Mouse (Mus musculus) CH12.LX (cell line): ENCODE data around the gene B4galnt3.
A peak's percentile ranks its signal among the peaks of the same experiment; 100 is the strongest.

Experiments
- CTCF ChIP-seq, 2 experiments: IDR thresholded peaks in 1 of 2; conservative IDR thresholded peaks in 1 of 2; 2 replicates each; pipeline ENCODE4 v1.5.1; 2011 to 2012; ENCODE audit warnings: low read depth in 2 of 2, low read length in 2 of 2, improper control_type of control experiment in 1 of 2, inconsistent platforms in 1 of 2, mild to moderate bottlenecking in 1 of 2, moderate library complexity in 1 of 2
- HCFC1 ChIP-seq: IDR thresholded peaks from 2 replicates; pipeline ENCODE4 v1.6.1; 2012; ENCODE audit warnings: low read depth, mild to moderate bottlenecking, inconsistent platforms, low read length, improper control_type of control experiment
- MEF2A ChIP-seq: IDR thresholded peaks from 2 replicates; pipeline ENCODE4 v1.6.1; 2014; ENCODE audit warnings: low read depth, mild to moderate bottlenecking, inconsistent platforms, low read length, improper control_type of control experiment, borderline replicate concordance
- ZMIZ1 ChIP-seq: IDR thresholded peaks from 2 replicates; pipeline ENCODE4 v1.6.1; 2012; ENCODE audit warnings: low read depth, mild to moderate bottlenecking, inconsistent platforms, low read length, improper control_type of control experiment

DNA sequence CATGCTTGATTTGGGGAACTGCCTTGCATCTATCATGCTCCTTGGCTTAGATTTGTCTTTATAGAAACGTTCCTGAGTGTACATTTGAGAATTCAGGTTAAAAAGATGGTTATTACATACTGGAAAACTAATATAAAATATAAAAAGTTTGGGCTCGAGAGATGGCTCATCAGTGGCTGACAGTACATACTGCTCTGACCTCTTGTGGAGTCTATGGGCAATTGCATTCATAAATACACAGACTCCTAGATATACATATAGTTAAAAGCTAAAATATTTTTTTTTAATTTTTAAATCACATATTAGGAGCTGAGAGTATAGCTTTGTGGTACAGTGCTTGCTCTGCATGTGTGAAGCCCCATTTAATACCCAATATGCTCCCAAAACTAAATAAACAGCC lies 38.0 kb upstream of the B4galnt3 start:
- peak in 1 of 2 experiments; percentile 31; a peak in 2 of 4 replicates for TF ChIP-seq CTCF (conservative IDR thresholded peaks at IDR 0.05 in 1 of 2, IDR thresholded peaks at IDR 0.05 in 1 of 2; ENCODE audit: low read depth in 2 of 2, low read length in 2 of 2)
- no peak for TF ChIP-seq HCFC1
- no peak for TF ChIP-seq MEF2A
- TF ChIP-seq ZMIZ1, result no peak
